Mouse (Mus musculus) thymus, postnatal 0 days (tissue): ENCODE measurements around the gene Ptger2. TPM values are rescaled to one million over a fixed set of nuclear protein-coding genes. Genes with fewer than 3 reads are reported as not detected.
A peak's percentile ranks its signal among the peaks of the same experiment; 100 is the strongest.
"Not testable (repeated sequence)": the region's sequence is repeated elsewhere in the genome, so short reads cannot be mapped to it uniquely, and the experiment has no call there.

Experiments
- DNase-seq: peaks from one replicate; pipeline ENCODE4 v3.0.0-alpha.2; 2015; ENCODE audit warnings: low spot score
- polyA plus RNA-seq: library from polyadenylated mRNA; unstranded; fragments of >200 nt; fragmentation: Nextera tagmentation; extraction: Ambion mirVana; gene quantifications from 2 replicates; pipeline ENCODE4 v1.2.1, GENCODE M21; 2015

Gene Ptger2
- polyA plus RNA-seq = 0.58 and 0.79 TPM in 2 replicates

- not testable (repeated sequence) for DNase-seq
Observed at GRCm38 (mm10) chr14:44987674-44988355, at the start of gene Ptger2. Ptger2 (plus strand) TSS chr14:44988195.

GRCm38 (mm10) chr14:44960746-44961145, 27.2 kb upstream of the Ptger2 start:
- DNase-seq = no peak

GRCm38 (mm10) chr14:44977278-44977677, 10.7 kb upstream of the Ptger2 start:
- DNase-seq = peak; percentile 60

- peak; percentile 13 for DNase-seq
Observed at GRCm38 (mm10) chr14:44979887-44980286, 8.1 kb upstream of the Ptger2 start.

- DNase-seq = peak; percentile 52
Observed at GRCm38 (mm10) chr14:44981490-44981889, 6.5 kb upstream of the Ptger2 start.

GRCm38 (mm10) chr14:44984106-44984505, 3.9 kb upstream of the Ptger2 start:
- DNase-seq = no peak

- no peak for DNase-seq
Observed at GRCm38 (mm10) chr14:44986248-44986647, 1.7 kb upstream of the Ptger2 start.

GRCm38 (mm10) chr14:44988456-44989016, 541 bp downstream of the Ptger2 start:
- DNase-seq = peak; percentile 73

- DNase-seq = no peak
Observed at GRCm38 (mm10) chr14:44989017-44989721, 1.2 kb downstream of the Ptger2 start.

GRCm38 (mm10) chr14:44989751-44990150, 1.8 kb downstream of the Ptger2 start:
- peak; percentile 30 for DNase-seq

- no peak for DNase-seq
Observed at GRCm38 (mm10) chr14:44994337-44994736, 6.3 kb downstream of the Ptger2 start.

GRCm38 (mm10) chr14:45000086-45000769, 12.2 kb downstream of the Ptger2 start:
- DNase-seq = no peak

GRCm38 (mm10) chr14:45005698-45006283, 17.8 kb downstream of the Ptger2 start:
- DNase-seq = no peak

- DNase-seq = no peak
Observed at GRCm38 (mm10) chr14:45009242-45009641, 21.2 kb downstream of the Ptger2 start.

GRCm38 (mm10) chr14:45011260-45011659, 23.3 kb downstream of the Ptger2 start:
- DNase-seq = no peak

GRCm38 (mm10) chr14:45011671-45012070, 23.7 kb downstream of the Ptger2 start:
- no peak for DNase-seq

- DNase-seq = no peak
Observed at GRCm38 (mm10) chr14:45021551-45021950, 33.6 kb downstream of the Ptger2 start.

GRCm38 (mm10) chr14:45034293-45034692, 46.3 kb downstream of the Ptger2 start:
- DNase-seq = no peak

GRCm38 (mm10) chr14:45036579-45036978, 48.6 kb downstream of the Ptger2 start:
- no peak for DNase-seq

GRCm38 (mm10) chr14:45038052-45038451, 50.1 kb downstream of the Ptger2 start:
- no peak for DNase-seq

GRCm38 (mm10) chr14:45040851-45041475, 53.0 kb downstream of the Ptger2 start:
- DNase-seq = no peak
